Mouse (Mus musculus) midbrain, embryonic 11.5 days (tissue): ENCODE results near the gene Gm20518. TPM values are rescaled to one million over a fixed set of nuclear protein-coding genes. Genes with fewer than 3 reads are reported as not detected.

Source experiments
- ATAC-seq: fragments of 200-750 bp; cut with Nextera tagmentation; 2 replicates; pipeline ENCODE4 v1.8.0; 2017; ENCODE audit warnings: moderate TSS enrichment, moderate library complexity; ENCODE audit not compliant: low FRiP score
- DNase-seq: peaks from one replicate; pipeline ENCODE4 v3.0.0; 2015; ENCODE audit warnings: low spot score; ENCODE audit errors: missing footprints
- H3K27ac ChIP-seq: fragments of 300-500 bp; sonication (generic); 2 replicates; pipeline ENCODE4 v1.5.1; 2014; ENCODE audit warnings: low read depth, low read length
- H3K27me3 ChIP-seq: fragments of 300-500 bp; sonication (generic); 2 replicates; pipeline ENCODE4 v1.6.1; 2014; ENCODE audit warnings: mild to moderate bottlenecking, low read length, moderate library complexity, mixed read lengths; ENCODE audit not compliant: control insufficient read depth, insufficient read depth
- H3K36me3 ChIP-seq: fragments of 300-500 bp; sonication (generic); 2 replicates; pipeline ENCODE4 v1.6.1; 2014; ENCODE audit warnings: mild to moderate bottlenecking, low read length, moderate library complexity, mixed read lengths; ENCODE audit not compliant: control insufficient read depth, insufficient read depth
- H3K4me1 ChIP-seq: fragments of 300-500 bp; sonication (generic); 2 replicates; pipeline ENCODE4 v1.6.1; 2014; ENCODE audit warnings: low read length; ENCODE audit not compliant: control insufficient read depth, insufficient read depth
- H3K4me2 ChIP-seq: fragments of 300-500 bp; sonication (generic); 2 replicates; pipeline ENCODE4 v1.6.1; 2014; ENCODE audit warnings: mild to moderate bottlenecking, moderate library complexity
- H3K4me3 ChIP-seq: fragments of 300-500 bp; sonication (generic); 2 replicates; pipeline ENCODE4 v1.5.1; 2014; ENCODE audit warnings: low read depth, low read length
- H3K9ac ChIP-seq: fragments of 300-500 bp; sonication (generic); 2 replicates; pipeline ENCODE4 v1.6.1; 2014; ENCODE audit warnings: low read length
- H3K9me3 ChIP-seq: fragments of 300-500 bp; sonication (generic); 2 replicates; pipeline ENCODE4 v1.6.1; 2016; ENCODE audit warnings: low read length; ENCODE audit not compliant: control insufficient read depth
- WGBS: fragments of 180-500 bp; shearing (Covaris S2); extraction: QIAGEN DNeasy Blood & Tissue Kit; methylation state at CpG from one replicate; pipeline ENCODE4 v1.1.7; 2014; 5-methylcytosine and 5-hydroxymethylcytosine counted together
- polyA plus RNA-seq: library from polyadenylated mRNA; unstranded; fragments of >200 nt; fragmentation: Nextera tagmentation; extraction: Ambion mirVana; gene quantifications from 2 replicates; pipeline ENCODE4 v1.2.1, GENCODE M21; 2014

Gene Gm20518
- polyA plus RNA-seq, 1 experiment from 2014 or later = 0.16 TPM

GRCm38 (mm10) chr16:17831781-17832180, 59.7 kb downstream of the Gm20518 start:
- H3K36me3 ChIP-seq = no peaks in the 10 kb centered on the region
- WGBS = 13% methylated on average over 11 of the region's 11 CpGs
- no peak overlapping the region for H3K4me2 ChIP-seq
- H3K4me3 ChIP-seq = no peak overlapping the region
- no peak overlapping the region for H3K27ac ChIP-seq
- no peaks in the 10 kb centered on the region for H3K9me3 ChIP-seq
- no peak for ATAC-seq
- no peak for DNase-seq
- no peak overlapping the region for H3K9ac ChIP-seq
- H3K4me1 ChIP-seq = peaks cover 6% of the 10 kb centered on the region
- H3K27me3 ChIP-seq = peaks cover 62% of the 10 kb centered on the region

- peaks cover 52% of the 10 kb centered on the region for H3K27me3 ChIP-seq
- peaks cover 6% of the 10 kb centered on the region for H3K4me1 ChIP-seq
- H3K27ac ChIP-seq = no peak overlapping the region
- 55% methylated on average over 10 of the region's 10 CpGs for WGBS
- no peak overlapping the region for H3K4me2 ChIP-seq
- H3K9ac ChIP-seq = no peak overlapping the region
- DNase-seq (no peak), ATAC-seq (no peak)
- no peaks in the 10 kb centered on the region for H3K9me3 ChIP-seq
- H3K36me3 ChIP-seq = no peaks in the 10 kb centered on the region
- no peak overlapping the region for H3K4me3 ChIP-seq
These were observed 60.9 kb downstream of the Gm20518 start for GRCm38 (mm10) chr16:17830385-17831178.

GRCm38 (mm10) chr16:17828867-17829266, 62.6 kb downstream of the Gm20518 start:
- Histone ChIP-seq H3K4me2 (no peak overlapping the region), H3K4me3 (no peak overlapping the region), H3K27me3 (peaks cover 35% of the 10 kb centered on the region), H3K9ac (no peak overlapping the region), H3K4me1 (peaks cover 4% of the 10 kb centered on the region; the same call in 1 of the 2 replicates), H3K36me3 (no peaks in the 10 kb centered on the region), H3K9me3 (no peaks in the 10 kb centered on the region), H3K27ac (no peak overlapping the region)
- no peak for ATAC-seq
- DNase-seq = no peak
- 74% methylated on average over 3 of the region's 3 CpGs for WGBS

- no peaks in the 10 kb centered on the region for H3K36me3 ChIP-seq
- 90% methylated on average over 2 of the region's 2 CpGs for WGBS
- H3K27ac ChIP-seq = no peak overlapping the region
- DNase-seq = no peak
- H3K9me3 ChIP-seq = no peaks in the 10 kb centered on the region
- no peak overlapping the region for H3K9ac ChIP-seq
- no peak for ATAC-seq
- no peak overlapping the region for H3K4me2 ChIP-seq
- peaks cover 3% of the 10 kb centered on the region; the same call in 1 of the 2 replicates for H3K4me1 ChIP-seq
- no peak overlapping the region for H3K4me3 ChIP-seq
- peaks cover 29% of the 10 kb centered on the region for H3K27me3 ChIP-seq
These were observed 63.2 kb downstream of the Gm20518 start for GRCm38 (mm10) chr16:17828229-17828628.

- Histone ChIP-seq H3K4me3 (no peak overlapping the region), H3K9ac (no peak overlapping the region), H3K27ac (no peak overlapping the region), H3K4me1 (no peaks in the 10 kb centered on the region), H3K36me3 (no peaks in the 10 kb centered on the region), H3K9me3 (no peaks in the 10 kb centered on the region), H3K27me3 (peaks cover 12% of the 10 kb centered on the region), H3K4me2 (no peak overlapping the region)
- DNase-seq = no peak
- no peak for ATAC-seq
- 77% methylated on average over 2 of the region's 2 CpGs for WGBS
These were observed 65.0 kb downstream of the Gm20518 start for GRCm38 (mm10) chr16:17826500-17826899.

GRCm38 (mm10) chr16:17816528-17816927, 74.9 kb downstream of the Gm20518 start:
- peaks cover 2% of the 10 kb centered on the region; the same call in 1 of the 2 replicates for H3K4me1 ChIP-seq
- no peaks in the 10 kb centered on the region for H3K9me3 ChIP-seq
- H3K4me3 ChIP-seq = no peak overlapping the region
- no peak overlapping the region for H3K9ac ChIP-seq
- H3K27ac ChIP-seq = no peak overlapping the region
- peaks cover 28% of the 10 kb centered on the region for H3K27me3 ChIP-seq
- 77% methylated on average over 8 of the region's 8 CpGs for WGBS
- DNase-seq = peak; percentile 17
- no peak for ATAC-seq
- H3K36me3 ChIP-seq = no peaks in the 10 kb centered on the region
- H3K4me2 ChIP-seq = no peak overlapping the region

GRCm38 (mm10) chr16:17815411-17816402, 75.8 kb downstream of the Gm20518 start:
- peak overlapping the region; percentile 89 for H3K4me2 ChIP-seq
- ATAC-seq (peak; percentile 88), DNase-seq (peak; percentile 98)
- peak overlapping the region; percentile 44 for H3K4me3 ChIP-seq
- H3K4me1 ChIP-seq = peaks cover 2% of the 10 kb centered on the region; the same call in 1 of the 2 replicates
- peak overlapping the region; percentile 75 for H3K9ac ChIP-seq
- no peaks in the 10 kb centered on the region for H3K36me3 ChIP-seq
- WGBS = 1% methylated on average over 63 of the region's 63 CpGs
- H3K9me3 ChIP-seq = no peaks in the 10 kb centered on the region
- no peak overlapping the region for H3K27ac ChIP-seq
- H3K27me3 ChIP-seq = peaks cover 28% of the 10 kb centered on the region

- Histone ChIP-seq H3K27me3 (peaks cover 34% of the 10 kb centered on the region), H3K4me2 (no peak overlapping the region), H3K4me1 (peaks cover 4% of the 10 kb centered on the region; the same call in 1 of the 2 replicates), H3K27ac (no peak overlapping the region), H3K9me3 (no peaks in the 10 kb centered on the region), H3K4me3 (no peak overlapping the region), H3K36me3 (no peaks in the 10 kb centered on the region), H3K9ac (no peak overlapping the region)
- no peak for DNase-seq
- ATAC-seq = no peak
- 58% methylated on average over 4 of the region's 4 CpGs for WGBS
These were observed 78.3 kb downstream of the Gm20518 start for GRCm38 (mm10) chr16:17813173-17813572.
